Mouse (Mus musculus) limb, embryonic 11.5 days (tissue): ENCODE data around the gene Ccdc126. TPM values are rescaled to one million over a fixed set of nuclear protein-coding genes. Genes with fewer than 3 reads are reported as not detected.

ENCODE experiments used
- ATAC-seq: fragments of 200-750 bp; cut with Nextera tagmentation; 2 replicates; pipeline ENCODE4 v1.8.0; 2017; ENCODE audit warnings: low read depth; ENCODE audit not compliant: insufficient number of reproducible peaks, low FRiP score, low TSS enrichment
- DNase-seq: peaks from one replicate; pipeline ENCODE4 v3.0.0-alpha.2; 2015; ENCODE audit warnings: low spot score
- H3K27ac ChIP-seq: fragments of 300-500 bp; sonication (generic); replicated peaks from 2 replicates; pipeline ENCODE4 v1.5.1; 2014; ENCODE audit warnings: low read depth, mild to moderate bottlenecking, low read length
- H3K27me3 ChIP-seq: fragments of 300-500 bp; sonication (generic); 2 replicates; pipeline ENCODE4 v1.6.1; 2014; ENCODE audit warnings: mild to moderate bottlenecking, low read length, mixed read lengths; ENCODE audit not compliant: control insufficient read depth, insufficient read depth
- H3K36me3 ChIP-seq: fragments of 300-500 bp; sonication (generic); 2 replicates; pipeline ENCODE4 v1.6.1; 2014; ENCODE audit warnings: mild to moderate bottlenecking, low read length, moderate library complexity, mixed read lengths; ENCODE audit not compliant: control insufficient read depth, insufficient read depth
- H3K4me1 ChIP-seq: fragments of 300-500 bp; sonication (generic); 2 replicates; pipeline ENCODE4 v1.6.1; 2014; ENCODE audit warnings: low read length, mixed read lengths; ENCODE audit not compliant: control insufficient read depth, insufficient read depth
- H3K4me2 ChIP-seq: fragments of 300-500 bp; sonication (generic); 2 replicates; pipeline ENCODE4 v1.6.1; 2014; ENCODE audit warnings: low read depth, mild to moderate bottlenecking, moderate library complexity; ENCODE audit not compliant: severe bottlenecking
- H3K4me3 ChIP-seq: fragments of 300-500 bp; sonication (generic); 2 replicates; pipeline ENCODE4 v1.5.1; 2014; ENCODE audit warnings: low read depth, low read length
- H3K9ac ChIP-seq: fragments of 300-500 bp; sonication (generic); 2 replicates; pipeline ENCODE4 v1.6.1; 2014; ENCODE audit warnings: mild to moderate bottlenecking, low read length
- H3K9me3 ChIP-seq: fragments of 300-500 bp; sonication (generic); 2 replicates; pipeline ENCODE4 v1.6.1; 2016; ENCODE audit warnings: low read length; ENCODE audit not compliant: control insufficient read depth
- WGBS: fragments of 180-500 bp; shearing (Covaris S2); extraction: QIAGEN DNeasy Blood & Tissue Kit; methylation state at CpG from one replicate; pipeline ENCODE4 v1.1.7; 2014; 5-methylcytosine and 5-hydroxymethylcytosine counted together
- polyA plus RNA-seq: library from polyadenylated mRNA; unstranded; fragments of >200 nt; fragmentation: Nextera tagmentation; extraction: Ambion mirVana; gene quantifications from 2 replicates; pipeline ENCODE4 v1.2.1, GENCODE M21; 2014

Ccdc126 gene
- polyA plus RNA-seq, 1 experiment from 2014 or later = 7.3 TPM

DNA sequence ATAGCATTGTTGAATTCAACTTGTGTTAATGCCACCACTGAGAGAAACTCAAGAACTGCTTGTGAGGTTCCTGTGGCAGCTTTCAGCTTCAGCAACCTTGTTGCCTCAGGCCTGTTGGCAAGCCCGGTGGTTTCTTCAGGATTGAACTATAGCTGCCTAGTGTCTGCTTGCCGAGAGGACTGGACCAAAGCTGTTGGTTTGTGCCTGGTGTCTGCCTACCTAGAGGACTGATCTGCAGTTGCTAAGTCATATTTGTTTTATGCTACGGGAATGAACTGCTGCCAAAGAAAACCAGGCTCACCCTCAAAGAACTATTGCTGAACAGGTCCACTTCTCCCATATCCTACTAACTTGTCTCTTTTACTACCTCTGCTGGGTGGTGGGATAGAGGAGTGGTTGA is 7.8 kb downstream of the Ccdc126 start:
- Histone ChIP-seq H3K9ac (no peak overlapping the region), H3K4me2 (no peak overlapping the region), H3K27ac (no peak overlapping the region), H3K9me3 (no peaks in the 10 kb centered on the region), H3K4me3 (no peak overlapping the region), H3K4me1 (0 out of 2 replicates have a peak, but pooled peaks cover 3% of the 10 kb centered on the region), H3K36me3 (no peaks in the 10 kb centered on the region), H3K27me3 (no peaks in the 10 kb centered on the region)
- DNase-seq (no peak), ATAC-seq (no peak)
- 87% methylated on average over 3 of the region's 3 CpGs for WGBS

DNA sequence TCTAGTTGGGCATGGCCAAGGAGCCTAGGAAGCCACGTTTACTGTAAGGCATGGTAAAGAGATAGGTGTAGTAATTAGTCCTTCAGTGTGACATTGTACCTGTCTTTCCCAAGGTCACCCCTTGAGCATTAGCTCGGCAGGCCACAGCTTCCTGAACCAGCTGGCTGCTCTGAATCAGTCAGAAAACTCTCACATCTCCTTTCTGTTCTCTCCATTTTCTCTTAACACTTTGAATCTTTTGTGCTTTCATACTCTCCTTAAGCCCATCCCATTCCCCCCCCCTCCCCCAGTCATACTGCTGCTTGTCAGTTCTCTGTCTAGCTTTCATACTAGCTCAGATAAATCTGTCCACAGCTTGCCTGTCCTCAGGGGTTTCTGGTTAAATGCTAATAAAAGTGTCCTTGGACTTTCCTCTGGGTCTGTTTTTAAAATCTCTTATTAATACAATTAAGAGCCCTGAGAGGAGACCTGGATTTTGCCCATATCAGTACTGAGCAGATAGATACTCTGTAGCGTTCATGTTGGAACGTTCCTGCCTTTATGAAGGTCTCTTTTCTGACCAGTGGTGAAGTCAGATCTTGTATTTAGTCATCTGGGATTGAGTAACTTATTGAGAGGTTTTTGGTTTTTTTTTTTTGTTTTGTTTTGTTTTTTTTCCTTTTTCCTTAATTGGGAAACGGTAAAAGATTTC is 12.4 kb downstream of the Ccdc126 start:
- WGBS = 74% methylated on average over 5 of the region's 5 CpGs

GRCm38 (mm10) chr6:49332060-49332370 is 12.9 kb downstream of the Ccdc126 start:
- no peak overlapping the region for H3K9ac ChIP-seq
- no peaks in the 10 kb centered on the region for H3K27me3 ChIP-seq
- H3K4me1 ChIP-seq = 0 out of 2 replicates have a peak, but pooled peaks cover 3% of the 10 kb centered on the region
- no peaks in the 10 kb centered on the region for H3K9me3 ChIP-seq
- H3K4me2 ChIP-seq = no peak overlapping the region
- no peaks in the 10 kb centered on the region for H3K36me3 ChIP-seq
- no peak overlapping the region for H3K4me3 ChIP-seq
- DNase-seq = no peak
- H3K27ac ChIP-seq = no peak overlapping the region
- ATAC-seq = no peak
- WGBS = 74% methylated on average over 13 of the region's 13 CpGs

More for the DNA sequence above, 12.4 kb downstream of the Ccdc126 start:
- H3K27ac ChIP-seq = no peak overlapping the region
- DNase-seq (no peak), ATAC-seq (no peak)
- no peak overlapping the region for H3K4me3 ChIP-seq
- no peak overlapping the region for H3K4me2 ChIP-seq
- H3K9me3 ChIP-seq = no peaks in the 10 kb centered on the region
- 0 out of 2 replicates have a peak, but pooled peaks cover 3% of the 10 kb centered on the region for H3K4me1 ChIP-seq
- H3K9ac ChIP-seq = no peak overlapping the region
- H3K36me3 ChIP-seq = no peaks in the 10 kb centered on the region
- no peaks in the 10 kb centered on the region for H3K27me3 ChIP-seq

- Histone ChIP-seq H3K36me3 (no peaks in the 10 kb centered on the region), H3K4me3 (no peak overlapping the region), H3K27me3 (no peaks in the 10 kb centered on the region), H3K4me2 (no peak overlapping the region), H3K9me3 (no peaks in the 10 kb centered on the region), H3K27ac (no peak overlapping the region), H3K9ac (no peak overlapping the region), H3K4me1 (no peaks in the 10 kb centered on the region)
- 8% methylated on average over 9 of the region's 9 CpGs for WGBS
- ATAC-seq = peak; percentile 21; the same call in 1 of the 2 replicates
- DNase-seq = peak; percentile 34
These were observed 19.5 kb downstream of the Ccdc126 start for GRCm38 (mm10) chr6:49338566-49338965.

- H3K9ac ChIP-seq = no peak overlapping the region
- no peaks in the 10 kb centered on the region for H3K4me1 ChIP-seq
These were observed 20.1 kb downstream of the Ccdc126 start for GRCm38 (mm10) chr6:49339145-49339544.

DNA sequence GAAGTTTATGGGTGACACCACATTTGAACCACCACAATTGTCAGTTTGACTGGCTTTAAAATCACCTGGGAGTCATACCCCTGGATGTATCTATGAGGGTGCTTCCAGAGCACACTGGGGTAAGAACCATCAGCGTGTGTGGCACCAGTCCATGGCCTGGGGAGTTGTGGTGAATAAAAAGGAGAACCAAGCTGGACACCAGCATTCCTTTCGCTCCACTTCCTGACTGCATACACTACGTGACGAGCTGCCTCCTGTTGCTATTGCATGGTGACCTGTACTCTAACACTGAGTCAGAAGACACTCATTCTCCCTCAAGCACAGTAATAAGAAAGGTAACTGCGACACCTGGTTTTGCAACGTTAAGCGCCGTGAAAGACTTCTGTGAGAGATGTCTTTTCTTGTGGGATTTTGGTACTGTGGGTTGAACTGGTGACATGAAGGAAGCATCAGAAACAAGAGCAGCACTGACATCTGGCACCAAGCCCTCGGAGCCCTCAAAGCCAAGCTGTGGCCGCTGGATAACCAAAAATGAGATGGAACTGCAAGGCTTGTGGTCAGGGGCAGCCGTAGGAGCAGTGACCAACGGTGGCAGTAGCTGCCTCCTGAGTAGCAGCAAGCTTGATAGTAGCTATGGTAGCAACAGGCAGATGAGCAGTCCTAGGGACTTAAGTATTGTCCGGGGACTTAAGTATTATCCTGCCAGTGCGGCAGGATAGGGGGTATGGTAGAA is 24.8 kb downstream of the Ccdc126 start:
- Histone ChIP-seq H3K27me3 (no peaks in the 10 kb centered on the region), H3K36me3 (no peaks in the 10 kb centered on the region), H3K9me3 (no peaks in the 10 kb centered on the region), H3K4me1 (no peaks in the 10 kb centered on the region), H3K4me2 (no peak overlapping the region), H3K9ac (no peak overlapping the region), H3K27ac (no peak overlapping the region), H3K4me3 (no peak overlapping the region)
- ATAC-seq (no peak), DNase-seq (no peak)
- 84% methylated on average over 14 of the region's 14 CpGs for WGBS

More at GRCm38 (mm10) chr6:49339145-49339544, 20.1 kb downstream of the Ccdc126 start:
- Histone ChIP-seq H3K27me3 (no peaks in the 10 kb centered on the region), H3K9me3 (no peaks in the 10 kb centered on the region), H3K4me2 (no peak overlapping the region), H3K36me3 (no peaks in the 10 kb centered on the region), H3K4me3 (no peak overlapping the region), H3K27ac (no peak overlapping the region)
- 27% methylated on average over 6 of the region's 6 CpGs for WGBS
- DNase-seq (no peak), ATAC-seq (no peak)

DNA sequence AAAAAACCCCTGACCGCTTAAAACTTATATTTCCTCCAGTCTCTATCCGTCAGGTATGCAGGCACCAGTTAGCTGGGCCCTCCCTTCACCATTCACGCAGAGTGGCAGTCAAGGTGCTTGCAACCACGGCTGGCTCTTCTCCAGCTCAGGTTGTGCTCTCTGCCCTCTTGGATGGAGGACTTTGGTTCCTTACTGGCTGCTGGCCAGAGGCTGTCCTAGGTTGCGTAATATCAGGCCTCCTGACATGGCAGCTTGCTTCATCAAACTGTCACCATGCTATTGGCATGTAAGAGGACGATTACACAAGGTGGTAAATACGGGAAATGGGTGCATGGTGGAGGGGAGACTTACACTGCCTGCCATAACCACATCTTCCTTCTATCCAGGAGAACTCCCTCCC is 30.8 kb downstream of the Ccdc126 start:
- no peaks in the 10 kb centered on the region for H3K27me3 ChIP-seq
- DNase-seq (no peak), ATAC-seq (no peak)
- H3K36me3 ChIP-seq = no peaks in the 10 kb centered on the region
- no peak overlapping the region for H3K4me3 ChIP-seq
- WGBS = 86% methylated on average over 7 of the region's 7 CpGs
- H3K4me1 ChIP-seq = no peaks in the 10 kb centered on the region
- no peaks in the 10 kb centered on the region for H3K9me3 ChIP-seq
- H3K27ac ChIP-seq = no peak overlapping the region
- H3K4me2 ChIP-seq = no peak overlapping the region
- H3K9ac ChIP-seq = no peak overlapping the region

GRCm38 (mm10) chr6:49354613-49355012 is 35.5 kb downstream of the Ccdc126 start:
- no peak for ATAC-seq
- no peak overlapping the region for H3K27ac ChIP-seq
- H3K4me3 ChIP-seq = no peak overlapping the region
- no peak overlapping the region for H3K4me2 ChIP-seq
- H3K4me1 ChIP-seq = no peaks in the 10 kb centered on the region
- H3K9ac ChIP-seq = no peak overlapping the region
- no peaks in the 10 kb centered on the region for H3K9me3 ChIP-seq
- no peak for DNase-seq
- 90% methylated on average over 3 of the region's 3 CpGs for WGBS
- no peaks in the 10 kb centered on the region for H3K27me3 ChIP-seq
- no peaks in the 10 kb centered on the region for H3K36me3 ChIP-seq
